Mouse (Mus musculus): ENCODE data around the gene Slc4a7.

DNA sequence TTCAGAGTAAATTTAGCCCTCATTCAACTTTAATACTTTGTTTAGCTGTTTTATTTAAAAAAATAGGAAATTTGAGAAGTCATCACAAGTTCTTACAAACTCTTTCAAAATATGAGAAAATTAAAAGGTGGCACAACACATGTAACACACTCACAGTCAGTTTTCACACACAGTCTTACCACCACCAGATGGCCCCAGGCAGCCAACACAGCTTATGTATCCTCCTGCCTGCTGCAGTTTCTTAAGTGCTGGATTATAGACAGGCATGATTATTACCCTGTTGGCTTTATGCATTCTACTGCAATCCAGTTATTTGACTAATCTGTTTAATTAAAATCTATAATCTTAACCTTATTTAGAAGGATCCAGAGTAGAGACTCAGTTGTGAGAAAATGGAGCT lies 12.1 kb downstream of the Slc4a7 start:
- TF ChIP-seq CTCF (IDR thresholded peaks at IDR 0.05; ENCODE audit: borderline replicate concordance, control insufficient read depth, extremely low read depth, insufficient read depth, low read length, poor library complexity) (no peak), POLR2A (IDR thresholded peaks at IDR 0.05; ENCODE audit: control insufficient read depth, extremely low read depth, insufficient read depth, low read length, poor library complexity) (no peak)
